Mouse (Mus musculus): ENCODE data around the gene Medag. TPM values are rescaled to one million over a fixed set of nuclear protein-coding genes. Genes with fewer than 3 reads are reported as not detected.

Gene Medag
- polyA plus RNA-seq, 1 experiment from 2014 or later, result 2.5 TPM

- Histone ChIP-seq H3K4me3 (replicated peaks) (no peak overlapping the region), H3K4me1 (peaks cover 49% of the 10 kb centered on the region), H3K27me3 (replicated peaks) (no peaks in the 10 kb centered on the region), H3K9me3 (replicated peaks) (no peaks in the 10 kb centered on the region), H3K27ac (replicated peaks) (peak overlapping the region; percentile 84), H3K9ac (replicated peaks) (no peak overlapping the region; the same call in 1 of the 2 replicates), H3K36me3 (no peaks in the 10 kb centered on the region), H3K4me2 (peak overlapping the region; percentile 38; the same call in 1 of the 2 replicates)
- WGBS, result 31% methylated on average over 14 of the region's 14 CpGs
- ATAC-seq (ENCODE audit: low FRiP score), result 0 out of 2 replicates have a peak, but pooled peaks have one; percentile 26
These were observed 36.3 kb upstream of the Medag start for GRCm38 (mm10) chr5:149375074-149375888.

DNA sequence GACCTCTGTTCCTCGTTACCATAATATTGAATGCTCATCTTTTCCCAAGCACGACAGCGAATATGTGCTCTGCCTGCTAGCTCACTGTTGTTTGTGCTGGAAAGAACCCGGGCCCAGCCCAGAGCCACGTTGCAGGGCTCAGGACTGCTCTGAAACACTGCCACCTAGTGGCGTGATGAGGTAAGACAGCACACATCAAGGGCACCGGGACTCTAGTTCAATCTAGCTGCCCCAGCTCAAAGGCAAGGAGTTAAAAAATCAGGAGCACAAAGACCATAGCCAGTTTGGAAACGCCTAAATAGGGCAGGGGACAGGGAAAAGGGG, 35.7 kb upstream of the Medag start:
- H3K36me3 ChIP-seq, result no peaks in the 10 kb centered on the region
- 0% methylated on average over 8 of the region's 8 CpGs for WGBS
- peak; percentile 83 for ATAC-seq (ENCODE audit: low FRiP score)
- peak overlapping the region; percentile 84 for H3K27ac ChIP-seq (replicated peaks)
- peak overlapping the region; percentile 38; the same call in 1 of the 2 replicates for H3K4me2 ChIP-seq
- H3K9me3 ChIP-seq (replicated peaks), result no peaks in the 10 kb centered on the region
- H3K4me1 ChIP-seq, result peaks cover 54% of the 10 kb centered on the region
- no peak overlapping the region for H3K4me3 ChIP-seq (replicated peaks)
- H3K9ac ChIP-seq (replicated peaks), result no peak overlapping the region; the same call in 1 of the 2 replicates
- H3K27me3 ChIP-seq (replicated peaks), result no peaks in the 10 kb centered on the region

DNA sequence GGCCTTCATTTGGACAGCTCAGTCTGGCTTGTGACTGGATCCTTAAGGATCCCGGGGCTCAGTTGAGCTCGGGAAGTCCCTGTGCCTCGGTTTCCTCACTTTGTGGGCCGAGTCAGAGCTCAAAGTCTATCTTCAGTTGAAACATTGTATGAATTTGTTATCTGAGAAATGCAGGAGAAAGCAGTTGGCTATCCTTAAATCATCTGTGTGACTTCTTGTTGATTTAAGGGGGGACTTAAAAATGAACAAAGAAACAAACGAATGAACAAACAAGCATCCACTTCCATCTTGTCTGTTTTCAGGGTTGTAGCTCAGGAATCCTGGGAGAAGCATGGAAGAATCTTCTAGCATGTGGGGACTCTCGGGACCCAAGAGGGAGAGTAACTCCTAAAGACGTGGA, 35.2 kb upstream of the Medag start:
- H3K4me3 ChIP-seq (replicated peaks), result no peak overlapping the region
- no peak overlapping the region for H3K4me2 ChIP-seq
- H3K27me3 ChIP-seq (replicated peaks), result no peaks in the 10 kb centered on the region
- 85% methylated on average over 7 of the region's 7 CpGs for WGBS
- peaks cover 59% of the 10 kb centered on the region for H3K4me1 ChIP-seq
- H3K9me3 ChIP-seq (replicated peaks), result no peaks in the 10 kb centered on the region
- H3K36me3 ChIP-seq, result no peaks in the 10 kb centered on the region
- H3K9ac ChIP-seq (replicated peaks), result no peak overlapping the region
- ATAC-seq (ENCODE audit: low FRiP score), result no peak
- no peak overlapping the region for H3K27ac ChIP-seq (replicated peaks)

DNA sequence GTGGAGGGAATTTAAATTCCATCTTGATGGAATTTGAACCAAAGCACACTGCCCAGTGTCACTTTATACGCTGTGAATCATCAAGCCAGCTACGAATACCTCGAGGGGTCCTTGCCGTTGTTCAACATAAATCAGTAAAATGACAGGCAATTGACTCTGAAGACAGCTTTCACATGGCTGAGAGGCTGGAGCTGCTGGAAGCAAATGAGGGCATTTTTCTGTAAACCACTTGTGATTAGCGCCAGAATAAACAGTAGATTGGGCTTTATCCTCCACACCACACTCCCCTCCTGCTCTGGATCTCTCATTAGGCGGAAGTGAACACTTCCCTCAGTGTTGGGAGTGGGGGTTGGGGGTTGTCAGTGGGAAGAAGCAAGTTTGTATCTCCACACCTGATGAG, 34.3 kb upstream of the Medag start:
- Histone ChIP-seq H3K9ac (replicated peaks) (no peak overlapping the region), H3K36me3 (no peaks in the 10 kb centered on the region), H3K4me3 (replicated peaks) (no peak overlapping the region), H3K4me2 (no peak overlapping the region), H3K27ac (replicated peaks) (0 out of 2 replicates have a peak overlapping the region, but pooled peaks have one; percentile 6), H3K4me1 (peaks cover 62% of the 10 kb centered on the region), H3K27me3 (replicated peaks) (no peaks in the 10 kb centered on the region), H3K9me3 (replicated peaks) (no peaks in the 10 kb centered on the region)
- no peak for ATAC-seq (ENCODE audit: low FRiP score)
- 22% methylated on average over 6 of the region's 6 CpGs for WGBS

GRCm38 (mm10) chr5:149378566-149378965, 33.0 kb upstream of the Medag start:
- no peak for ATAC-seq (ENCODE audit: low FRiP score)

DNA sequence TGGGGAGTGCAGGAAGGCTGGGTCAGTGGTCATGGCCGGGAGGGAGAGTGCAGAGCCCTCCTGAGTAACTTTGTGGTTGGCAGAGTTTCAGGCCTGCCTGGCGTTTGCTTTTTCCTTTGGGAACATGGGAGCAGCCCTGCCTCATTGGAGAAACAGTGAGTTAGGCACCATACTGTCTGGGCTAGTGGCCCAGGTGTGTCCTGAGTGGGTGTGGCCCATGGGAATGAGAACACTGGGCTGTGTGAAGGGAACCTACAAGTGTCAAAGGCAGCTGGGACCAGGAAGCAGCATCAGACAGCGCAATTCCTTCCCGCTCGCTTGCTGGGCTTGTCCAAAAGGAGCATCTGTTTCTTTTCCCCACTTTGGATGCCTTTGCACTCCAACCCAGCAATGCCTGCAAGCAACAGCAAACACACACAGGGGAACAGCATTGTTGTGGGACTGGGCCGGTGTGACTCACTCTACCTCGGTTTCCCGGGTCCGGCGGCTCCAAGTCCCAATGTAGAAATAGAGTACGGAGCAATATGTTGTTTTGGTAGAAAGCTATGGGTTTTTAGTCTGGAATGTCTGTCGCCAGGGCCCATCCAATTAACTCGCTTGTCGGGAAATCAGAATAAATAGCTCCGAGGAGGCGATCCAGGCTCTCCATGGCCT, 32.3 kb upstream of the Medag start:
- Histone ChIP-seq H3K9me3 (replicated peaks) (no peaks in the 10 kb centered on the region), H3K4me1 (peaks cover 55% of the 10 kb centered on the region), H3K27ac (replicated peaks) (peak overlapping the region; percentile 82; the same call in 1 of the 2 replicates), H3K4me2 (no peak overlapping the region), H3K27me3 (replicated peaks) (no peaks in the 10 kb centered on the region), H3K9ac (replicated peaks) (no peak overlapping the region), H3K4me3 (replicated peaks) (no peak overlapping the region), H3K36me3 (no peaks in the 10 kb centered on the region)
- no peak for ATAC-seq (ENCODE audit: low FRiP score)
- 72% methylated on average over 16 of the region's 16 CpGs for WGBS

More at GRCm38 (mm10) chr5:149378566-149378965, 33.0 kb upstream of the Medag start:
- Histone ChIP-seq H3K9ac (replicated peaks) (no peak overlapping the region), H3K4me3 (replicated peaks) (no peak overlapping the region), H3K9me3 (replicated peaks) (no peaks in the 10 kb centered on the region), H3K4me2 (no peak overlapping the region), H3K36me3 (no peaks in the 10 kb centered on the region), H3K27me3 (replicated peaks) (no peaks in the 10 kb centered on the region), H3K4me1 (peaks cover 55% of the 10 kb centered on the region), H3K27ac (replicated peaks) (no peak overlapping the region)
- 60% methylated on average over 7 of the region's 7 CpGs for WGBS

GRCm38 (mm10) chr5:149379861-149380260, 31.7 kb upstream of the Medag start:
- no peaks in the 10 kb centered on the region for H3K9me3 ChIP-seq (replicated peaks)
- ATAC-seq (ENCODE audit: low FRiP score), result 0 out of 2 replicates have a peak, but pooled peaks have one; percentile 16
- WGBS, result 71% methylated on average over 8 of the region's 8 CpGs
- H3K36me3 ChIP-seq, result no peaks in the 10 kb centered on the region
- H3K4me1 ChIP-seq, result peaks cover 54% of the 10 kb centered on the region
- H3K9ac ChIP-seq (replicated peaks), result no peak overlapping the region
- H3K4me3 ChIP-seq (replicated peaks), result no peak overlapping the region
- H3K27ac ChIP-seq (replicated peaks), result peak overlapping the region; percentile 82
- no peaks in the 10 kb centered on the region for H3K27me3 ChIP-seq (replicated peaks)
- H3K4me2 ChIP-seq, result no peak overlapping the region

DNA sequence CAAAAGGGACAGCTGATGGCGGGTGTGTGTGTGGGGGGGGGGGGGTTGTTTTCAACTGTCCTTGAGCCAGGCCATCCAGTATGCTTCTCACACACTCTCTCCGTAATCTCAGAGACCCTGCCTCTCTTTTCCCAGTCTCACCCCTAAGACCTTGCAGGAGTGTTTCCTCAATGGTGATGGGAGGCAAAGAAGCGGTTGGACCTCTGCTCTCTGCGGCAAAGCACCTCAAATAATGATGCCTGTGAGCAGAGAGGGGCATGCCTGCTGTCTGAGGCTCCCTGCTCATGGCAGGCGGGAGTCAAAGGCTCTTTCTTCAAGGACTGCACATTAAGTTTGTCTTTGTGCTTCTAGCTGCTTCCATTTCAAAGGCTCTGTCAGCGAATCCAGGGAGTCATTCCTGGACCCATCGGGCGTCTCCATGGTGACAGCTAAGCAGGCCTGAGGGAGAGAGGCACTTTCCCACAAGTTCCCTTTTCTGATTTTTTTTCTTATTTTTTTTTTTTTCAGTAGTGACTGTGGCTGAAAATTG, 31.1 kb upstream of the Medag start:
- ATAC-seq (ENCODE audit: low FRiP score), result peak; percentile 71
- peak overlapping the region; percentile 82 for H3K27ac ChIP-seq (replicated peaks)
- H3K4me3 ChIP-seq (replicated peaks), result no peak overlapping the region
- H3K9me3 ChIP-seq (replicated peaks), result no peaks in the 10 kb centered on the region
- no peaks in the 10 kb centered on the region for H3K36me3 ChIP-seq
- 10% methylated on average over 8 of the region's 8 CpGs for WGBS
- H3K4me1 ChIP-seq, result peaks cover 48% of the 10 kb centered on the region
- no peak overlapping the region for H3K9ac ChIP-seq (replicated peaks)
- H3K27me3 ChIP-seq (replicated peaks), result no peaks in the 10 kb centered on the region
- H3K4me2 ChIP-seq, result no peak overlapping the region

DNA sequence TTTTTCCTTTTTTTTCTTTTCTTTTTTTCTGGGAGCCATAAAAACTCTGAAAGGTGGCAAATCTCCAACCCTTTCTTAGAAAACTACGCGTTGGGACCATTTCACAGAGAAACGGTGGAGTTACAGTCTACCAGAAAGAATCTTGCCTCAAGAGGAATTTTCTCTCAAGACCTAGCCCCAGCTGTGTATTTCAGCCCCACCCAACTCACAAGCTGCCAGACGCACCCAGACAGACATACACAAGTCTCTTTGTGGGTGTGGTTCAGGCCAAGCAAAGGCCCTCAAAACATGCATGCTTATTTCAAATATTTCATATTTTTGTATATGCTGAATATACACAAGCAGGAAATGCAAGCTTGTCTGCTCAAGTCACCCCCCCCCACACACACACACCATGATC, 29.6 kb upstream of the Medag start:
- no peak for ATAC-seq (ENCODE audit: low FRiP score)
- peaks cover 35% of the 10 kb centered on the region for H3K4me1 ChIP-seq
- WGBS, result 71% methylated on average over 4 of the region's 4 CpGs
- no peaks in the 10 kb centered on the region for H3K36me3 ChIP-seq
- no peak overlapping the region for H3K4me3 ChIP-seq (replicated peaks)
- no peaks in the 10 kb centered on the region for H3K27me3 ChIP-seq (replicated peaks)
- no peak overlapping the region for H3K27ac ChIP-seq (replicated peaks)
- H3K9ac ChIP-seq (replicated peaks), result no peak overlapping the region
- no peak overlapping the region for H3K4me2 ChIP-seq
- no peaks in the 10 kb centered on the region for H3K9me3 ChIP-seq (replicated peaks)

GRCm38 (mm10) chr5:149382601-149383000, 28.9 kb upstream of the Medag start:
- Histone ChIP-seq H3K4me1 (peaks cover 31% of the 10 kb centered on the region), H3K9me3 (replicated peaks) (no peaks in the 10 kb centered on the region), H3K36me3 (no peaks in the 10 kb centered on the region), H3K9ac (replicated peaks) (no peak overlapping the region), H3K4me2 (no peak overlapping the region), H3K27ac (replicated peaks) (no peak overlapping the region), H3K4me3 (replicated peaks) (no peak overlapping the region), H3K27me3 (replicated peaks) (no peaks in the 10 kb centered on the region)
- no peak for ATAC-seq (ENCODE audit: low FRiP score)
- WGBS, result 89% methylated on average over 5 of the region's 5 CpGs

DNA sequence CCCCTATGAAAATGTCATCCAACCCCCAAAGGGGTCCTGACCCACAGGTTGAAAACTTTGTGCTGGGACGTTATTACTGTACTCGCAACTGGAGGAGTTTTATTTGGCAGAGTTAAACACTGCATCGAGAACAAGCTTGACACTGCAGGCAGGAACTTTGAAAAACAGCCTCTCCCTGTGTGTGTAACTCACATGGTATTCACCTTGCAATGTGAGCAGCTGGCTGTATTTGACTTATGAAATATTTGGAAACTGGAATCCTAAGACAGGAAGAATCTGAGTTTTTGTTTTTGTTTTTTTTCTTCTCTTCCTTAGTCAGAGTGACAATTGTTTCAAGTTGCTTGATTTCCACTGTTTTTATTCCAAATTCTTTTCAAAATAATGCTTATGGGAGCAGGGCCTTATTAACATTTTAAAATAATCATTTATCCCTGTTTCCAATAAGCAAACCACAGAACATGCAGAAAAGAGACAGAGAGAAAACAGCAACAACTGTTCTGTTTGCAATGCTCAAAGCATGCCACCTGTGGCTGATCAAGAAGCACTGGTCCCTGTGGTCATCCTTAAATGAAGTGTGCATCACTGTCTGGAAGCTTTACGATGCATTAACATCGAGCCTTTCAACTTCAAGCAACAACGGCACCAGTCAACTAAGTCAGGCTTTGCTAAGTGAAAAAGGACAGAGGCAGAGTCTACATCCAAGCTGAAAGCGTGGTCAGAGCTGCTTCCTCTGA, 26.2 kb upstream of the Medag start:
- H3K9me3 ChIP-seq (replicated peaks), result no peaks in the 10 kb centered on the region
- H3K4me2 ChIP-seq, result no peak overlapping the region
- no peak overlapping the region for H3K4me3 ChIP-seq (replicated peaks)
- no peak overlapping the region for H3K9ac ChIP-seq (replicated peaks)
- ATAC-seq (ENCODE audit: low FRiP score), result no peak
- H3K27me3 ChIP-seq (replicated peaks), result no peaks in the 10 kb centered on the region
- H3K36me3 ChIP-seq, result no peaks in the 10 kb centered on the region
- WGBS, result 89% methylated on average over 7 of the region's 7 CpGs
- peaks cover 12% of the 10 kb centered on the region for H3K4me1 ChIP-seq
- H3K27ac ChIP-seq (replicated peaks), result no peak overlapping the region
